Mouse (Mus musculus) heart, postnatal 25 days (tissue): Measurements from ENCODE around the gene Bves. TPM values are rescaled to one million over a fixed set of nuclear protein-coding genes. Genes with fewer than 3 reads are reported as not detected.

Source experiments
- total RNA-seq, 2 experiments: library from RNA; stranded (reverse); gene quantifications; 2 replicates each; pipeline ENCODE4 v1.2.3; 2021

Gene Bves
- total RNA-seq, 2 experiments from 2014 or later: 42.2 to 43.8 TPM

Other genes starting within 250 kb of the Bves start
- 10 to 100 TPM; 25.3 to 26.7 TPM for gene Popdc3, start 157.7 kb upstream of the Bves start, total RNA-seq
- under 1 TPM; 0.11 to 0.18 TPM for gene Lin28b, start 150.6 kb downstream of the Bves start, total RNA-seq
- 1 to 10 TPM; 8.7 to 9.3 TPM for gene Hace1, start 242.1 kb downstream of the Bves start, total RNA-seq